Mouse (Mus musculus) CH12.LX (cell line): ENCODE data around the gene B3galt1. TPM values are rescaled to one million over a fixed set of nuclear protein-coding genes. Genes with fewer than 3 reads are reported as not detected.

Source experiments
- DNase-seq: peaks from one replicate; pipeline ENCODE4 v3.0.0-alpha.2; 2013; ENCODE audit errors: extremely low read depth
- H3K27ac ChIP-seq: 2 replicates; pipeline ENCODE4 v1.5.1; 2012; ENCODE audit warnings: low read depth, mild to moderate bottlenecking, control low read depth, moderate library complexity; ENCODE audit not compliant: insufficient read depth
- H3K27me3 ChIP-seq: replicated peaks from 2 replicates; pipeline ENCODE3; 2012; ENCODE audit warnings: inconsistent platforms
- H3K36me3 ChIP-seq, 2 experiments: replicated peaks in 1 of 2; 2 replicates each; pipeline versions ENCODE3 to v1.6.1; 2012; ENCODE audit warnings: inconsistent platforms in 1 of 2, low read length in 1 of 2, mild to moderate bottlenecking in 1 of 2, mixed read lengths in 1 of 2, moderate library complexity in 1 of 2; ENCODE audit not compliant: control insufficient read depth in 1 of 2, insufficient read depth in 1 of 2
- H3K4me1 ChIP-seq, 2 experiments: 2 replicates each; pipeline ENCODE4 v1.6.1; 2012; ENCODE audit warnings: inconsistent platforms in 1 of 2, moderate library complexity in 1 of 2; ENCODE audit not compliant: insufficient read depth in 2 of 2, control insufficient read depth in 1 of 2
- H3K4me2 ChIP-seq: 2 replicates; pipeline ENCODE4 v1.6.1; 2012; ENCODE audit warnings: low read depth, mild to moderate bottlenecking, control low read depth; ENCODE audit not compliant: poor library complexity, insufficient read depth, severe bottlenecking
- H3K4me3 ChIP-seq, 3 experiments: fragments of 150-350 bp in 1 of 3; sonication (generic) in 1 of 3; replicated peaks in 1 of 3; 2 replicates each; pipeline versions ENCODE3 to v1.5.1; 2011 to 2012; ENCODE audit warnings: low read depth in 2 of 3, low read length in 2 of 3, mild to moderate bottlenecking in 2 of 3, moderate library complexity in 2 of 3, control low read depth in 1 of 3, improper control_type of control experiment in 1 of 3, inconsistent platforms in 1 of 3, mixed read lengths in 1 of 3; ENCODE audit not compliant: poor library complexity in 1 of 3
- H3K79me2 ChIP-seq: replicated peaks from 2 replicates; pipeline ENCODE4 v1.6.1; 2012; ENCODE audit warnings: mild to moderate bottlenecking, moderate library complexity; ENCODE audit not compliant: control insufficient read depth, poor library complexity, insufficient read depth, severe bottlenecking; ENCODE audit errors: extremely low read depth
- H3K9ac ChIP-seq: 2 replicates; pipeline ENCODE4 v1.6.1; 2012; ENCODE audit warnings: low read depth, mild to moderate bottlenecking, control low read depth, moderate library complexity; ENCODE audit not compliant: insufficient read depth
- H3K9me3 ChIP-seq: replicated peaks from 2 replicates; pipeline ENCODE3; 2012; ENCODE audit warnings: low read length, inconsistent platforms, mixed read lengths
- BHLHE40 ChIP-seq: IDR thresholded peaks from 2 replicates; pipeline ENCODE4 v1.6.1; 2011; ENCODE audit warnings: mild to moderate bottlenecking, low read depth, low read length, improper control_type of control experiment
- CHD1 ChIP-seq: IDR thresholded peaks from 2 replicates; pipeline ENCODE4 v1.6.1; 2012; ENCODE audit warnings: low read depth, low read length, improper control_type of control experiment, inconsistent platforms
- CTCF ChIP-seq, 2 experiments: IDR thresholded peaks in 1 of 2; conservative IDR thresholded peaks in 1 of 2; 2 replicates each; pipeline ENCODE4 v1.5.1; 2011 to 2012; ENCODE audit warnings: low read depth in 2 of 2, low read length in 2 of 2, improper control_type of control experiment in 1 of 2, inconsistent platforms in 1 of 2, mild to moderate bottlenecking in 1 of 2, moderate library complexity in 1 of 2
- ELF1 ChIP-seq: IDR thresholded peaks from 2 replicates; pipeline ENCODE4 v1.6.1; 2014; ENCODE audit warnings: low read depth, mild to moderate bottlenecking, inconsistent platforms, low read length, improper control_type of control experiment
- EP300 ChIP-seq: IDR thresholded peaks from 2 replicates; pipeline ENCODE4 v1.6.1; 2011; ENCODE audit warnings: low read length, improper control_type of control experiment
- ETS1 ChIP-seq: conservative IDR thresholded peaks from 2 replicates; pipeline ENCODE4 v1.6.1; 2012; ENCODE audit warnings: low read depth, mild to moderate bottlenecking, inconsistent platforms, low read length, improper control_type of control experiment, moderate library complexity
- GABPA ChIP-seq: IDR thresholded peaks from 2 replicates; pipeline ENCODE4 v1.6.1; 2012; ENCODE audit warnings: low read depth, low read length, improper control_type of control experiment, inconsistent platforms; ENCODE audit not compliant: insufficient replicate concordance
- HCFC1 ChIP-seq: IDR thresholded peaks from 2 replicates; pipeline ENCODE4 v1.6.1; 2012; ENCODE audit warnings: low read depth, mild to moderate bottlenecking, inconsistent platforms, low read length, improper control_type of control experiment
- JUN ChIP-seq: IDR thresholded peaks from 2 replicates; pipeline ENCODE4 v1.6.1; 2011; ENCODE audit warnings: low read depth, mild to moderate bottlenecking, low read length, improper control_type of control experiment, moderate library complexity; ENCODE audit not compliant: insufficient read depth
- KAT2A ChIP-seq: IDR thresholded peaks from 2 replicates; pipeline ENCODE4 v1.6.1; 2012; ENCODE audit warnings: low read length, improper control_type of control experiment, inconsistent platforms; ENCODE audit not compliant: insufficient replicate concordance
- MAZ ChIP-seq: IDR thresholded peaks from 2 replicates; pipeline ENCODE4 v1.6.1; 2012; ENCODE audit warnings: low read depth, mild to moderate bottlenecking, inconsistent platforms, low read length, improper control_type of control experiment, moderate library complexity
- MXI1 ChIP-seq: IDR thresholded peaks from 2 replicates; pipeline ENCODE4 v1.6.1; 2011; ENCODE audit warnings: mild to moderate bottlenecking, low read depth, low read length, improper control_type of control experiment
- NELFE ChIP-seq: IDR thresholded peaks from 2 replicates; pipeline ENCODE4 v1.6.1; 2011; ENCODE audit warnings: low read depth, low read length, improper control_type of control experiment
- NRF1 ChIP-seq: IDR thresholded peaks from 2 replicates; pipeline ENCODE4 v1.6.1; 2014; ENCODE audit warnings: low read depth, mild to moderate bottlenecking, inconsistent platforms, low read length, improper control_type of control experiment, moderate library complexity
- POLR2AphosphoS2 ChIP-seq: IDR thresholded peaks from 2 replicates; pipeline ENCODE4 v1.6.1; 2011; ENCODE audit warnings: low read depth, low read length, improper control_type of control experiment
- RAD21 ChIP-seq: IDR thresholded peaks from 2 replicates; pipeline ENCODE4 v1.6.1; 2011; ENCODE audit warnings: low read depth, mild to moderate bottlenecking, low read length, improper control_type of control experiment, moderate library complexity
- RCOR1 ChIP-seq: conservative IDR thresholded peaks from 2 replicates; pipeline ENCODE4 v1.6.1; 2012; ENCODE audit warnings: low read depth, mild to moderate bottlenecking, inconsistent platforms, low read length, improper control_type of control experiment
- TBP ChIP-seq: conservative IDR thresholded peaks from 2 replicates; pipeline ENCODE4 v1.6.1; 2011; ENCODE audit warnings: low read depth, low read length, improper control_type of control experiment
- UBTF ChIP-seq: IDR thresholded peaks from 2 replicates; pipeline ENCODE4 v1.6.1; 2012; ENCODE audit warnings: low read depth, mild to moderate bottlenecking, inconsistent platforms, low read length, improper control_type of control experiment, moderate library complexity
- USF1 ChIP-seq: IDR thresholded peaks from 2 replicates; pipeline ENCODE4 v1.6.1; 2014; ENCODE audit warnings: low read depth, mild to moderate bottlenecking, inconsistent platforms, low read length, improper control_type of control experiment
- ZC3H11A ChIP-seq: IDR thresholded peaks from 2 replicates; pipeline ENCODE4 v1.6.1; 2012; ENCODE audit warnings: low read depth, mild to moderate bottlenecking, inconsistent platforms, low read length, improper control_type of control experiment
- ZMIZ1 ChIP-seq: IDR thresholded peaks from 2 replicates; pipeline ENCODE4 v1.6.1; 2012; ENCODE audit warnings: low read depth, mild to moderate bottlenecking, inconsistent platforms, low read length, improper control_type of control experiment
- dilution Hi-C: fragments of 300-500 bp; cut with MboI; formaldehyde crosslinking; loops from 2 replicates; pipeline ENCODE4 v1.14.3; 2020; ENCODE audit warnings: low sequenced_read_pairs; ENCODE audit not compliant: extremely low pct_unique_long_range_greater_than_20kb, extremely low pct_ligation_motif_present
- in situ Hi-C: fragments of 300-500 bp; cut with MboI; formaldehyde crosslinking; loops from 3 replicates; pipeline ENCODE4 v1.14.3; 2019; ENCODE audit warnings: low sequenced_read_pairs, low pct_ligation_motif_present, low pct_unique_long_range_greater_than_20kb, mixed read lengths
- polyA plus RNA-seq: library from polyadenylated mRNA; unstranded; fragments of >175 nt; gene quantifications from 2 replicates; pipeline ENCODE4 v1.2.1, GENCODE M21; 2012; ENCODE audit warnings: low read depth; ENCODE audit not compliant: insufficient read length
- total RNA-seq, 2 experiments: library from RNA; depleted of rRNA; stranded (reverse); fragments of 300-350 nt in 1 of 2; fragments of >200 nt in 1 of 2; gene quantifications; 2 replicates each; pipeline ENCODE4 v1.2.3; 2012 to 2014

The B3galt1 gene
- total and polyA plus RNA-seq, 3 experiments = not detected

GRCm38 (mm10) chr2:68141094-68141493, 575.4 kb downstream of the B3galt1 start:
- DNase-seq = no peak
- Histone ChIP-seq H3K27ac (no peak overlapping the region), H3K27me3 (no peaks in the 10 kb centered on the region), H3K4me1 (no peaks in the 10 kb centered on the region), H3K9me3 (peaks cover 45% of the 10 kb centered on the region), H3K4me3 (no peak overlapping the region), H3K4me2 (no peak overlapping the region), H3K36me3 (no peaks in the 10 kb centered on the region), H3K79me2 (no peaks in the 10 kb centered on the region), H3K9ac (no peak overlapping the region)
- dilution Hi-C loops (no loop called here), in situ Hi-C loops (no loop called here)
- TF ChIP-seq GABPA (no peak), NELFE (no peak), HCFC1 (no peak), POLR2AphosphoS2 (no peak), TBP (no peak)

GRCm38 (mm10) chr2:68143292-68143691, 577.6 kb downstream of the B3galt1 start:
- dilution Hi-C loops = no loop called here
- in situ Hi-C loops = no loop called here
- Histone ChIP-seq H3K27me3 (no peaks in the 10 kb centered on the region), H3K4me3 (no peak overlapping the region), H3K4me2 (no peak overlapping the region), H3K4me1 (no peaks in the 10 kb centered on the region), H3K9me3 (peaks cover 54% of the 10 kb centered on the region), H3K79me2 (no peaks in the 10 kb centered on the region), H3K36me3 (no peaks in the 10 kb centered on the region), H3K27ac (no peak overlapping the region), H3K9ac (no peak overlapping the region)
- no peak for DNase-seq
- TF ChIP-seq GABPA (no peak), RAD21 (no peak), ZC3H11A (no peak), RCOR1 (no peak), ETS1 (no peak), BHLHE40 (no peak), KAT2A (no peak), MAZ (no peak), MXI1 (no peak), UBTF (no peak), USF1 (no peak), NRF1 (no peak), CHD1 (no peak), JUN (no peak), EP300 (no peak), ZMIZ1 (no peak), CTCF (conservative IDR thresholded peaks at IDR 0.05 in 1 of 2, IDR thresholded peaks at IDR 0.05 in 1 of 2; ENCODE audit: low read depth in 2 of 2, low read length in 2 of 2) (no peak), ELF1 (no peak)
